Mouse (Mus musculus): ENCODE data around the gene Cox5a.

GRCm38 (mm10) chr9:57505700-57506099 is 15.4 kb upstream of the Cox5a start:
- TF ChIP-seq CTCF (IDR thresholded peaks at IDR 0.05) (peak; percentile 19), POLR2A (IDR thresholded peaks at IDR 0.05; ENCODE audit: insufficient read depth, low read depth, low read length) (no peak)

Data from heart, adult 2 months (tissue).